Mouse (Mus musculus) monocyte, adult 59 days (primary cell): ENCODE measurements around the gene Actr5. TPM values are rescaled to one million over a fixed set of nuclear protein-coding genes. Genes with fewer than 3 reads are reported as not detected.

Experiments
- total RNA-seq, 2 experiments: library from RNA; stranded (reverse); gene quantifications; one replicate each; pipeline ENCODE4 v1.2.4; 2023

The Actr5 gene
- total RNA-seq = 10 to 100 TPM; 30.8 to 31.0 TPM

DNA sequence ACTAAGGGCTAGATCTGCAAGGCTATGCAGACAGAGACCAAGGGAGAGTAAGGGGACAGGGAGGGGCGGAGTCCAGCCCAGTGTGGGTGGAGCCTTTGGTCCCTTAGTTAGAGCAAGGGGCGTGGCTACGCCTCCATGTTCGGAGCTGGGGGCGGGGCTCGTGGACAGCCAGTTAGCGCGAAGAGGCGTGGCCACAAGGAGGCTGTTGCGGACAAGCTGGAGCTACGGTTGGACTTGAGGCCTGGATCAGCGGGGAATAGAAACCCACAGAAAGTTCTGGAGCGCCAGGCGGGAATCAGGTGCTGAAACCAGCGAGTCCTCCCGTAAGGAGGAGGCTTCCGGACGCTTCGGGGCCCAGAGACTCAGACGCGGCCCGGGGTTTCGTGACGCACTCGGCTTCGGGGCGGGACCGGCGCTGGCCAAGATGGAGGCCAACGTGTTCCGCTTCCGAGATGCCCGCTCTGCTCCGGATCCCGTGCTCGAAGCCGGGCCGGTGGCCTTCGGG lies at the start of gene Actr5:
Actr5 (plus strand) TSS at position 171 of the 505 bp plus-strand sequence.

DNA sequence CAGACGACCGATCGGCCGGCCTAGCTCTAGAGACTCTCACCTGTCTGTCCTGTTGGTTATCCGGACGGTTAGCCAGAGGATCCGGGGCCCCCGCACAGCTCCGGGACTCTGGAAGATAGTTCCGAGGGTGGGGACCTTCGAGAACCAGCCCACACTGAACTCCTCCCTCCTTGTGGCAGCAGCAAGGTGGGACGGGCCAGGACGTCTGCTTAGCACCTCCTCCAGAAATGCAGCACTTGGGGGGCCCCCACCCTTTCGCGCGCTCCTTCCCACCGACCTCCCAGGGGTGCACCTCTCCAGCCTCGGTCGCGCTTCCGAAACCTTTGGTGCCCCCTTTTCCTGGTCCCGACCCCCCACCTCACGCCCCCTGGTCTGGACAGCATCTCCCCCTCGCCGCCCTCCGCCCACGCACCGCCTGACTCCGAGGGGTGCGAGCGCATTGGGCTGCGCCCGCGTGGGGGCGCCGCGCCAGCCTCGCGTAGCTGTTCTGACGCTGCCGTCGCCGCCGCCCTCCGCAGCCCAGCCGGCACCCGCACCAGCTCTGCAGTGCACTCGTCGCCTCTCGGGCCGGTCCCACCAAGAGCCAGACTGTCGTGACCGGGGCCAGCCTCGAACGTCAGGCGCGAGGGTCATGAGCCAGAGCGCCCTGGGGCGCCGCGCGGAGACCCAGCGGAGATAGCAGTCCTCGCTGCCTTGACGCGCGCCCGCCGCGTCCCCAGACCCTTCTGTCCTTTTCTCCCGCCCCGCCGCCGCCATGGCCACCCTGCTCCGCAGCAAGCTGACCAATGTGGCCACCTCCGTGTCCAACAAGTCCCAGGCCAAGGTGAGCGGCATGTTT lies 14.0 kb upstream of the Actr5 start, which contains the start of gene Slc32a1:
Slc32a1 (plus strand) TSS at position 280 of the 838 bp plus-strand sequence.

DNA sequence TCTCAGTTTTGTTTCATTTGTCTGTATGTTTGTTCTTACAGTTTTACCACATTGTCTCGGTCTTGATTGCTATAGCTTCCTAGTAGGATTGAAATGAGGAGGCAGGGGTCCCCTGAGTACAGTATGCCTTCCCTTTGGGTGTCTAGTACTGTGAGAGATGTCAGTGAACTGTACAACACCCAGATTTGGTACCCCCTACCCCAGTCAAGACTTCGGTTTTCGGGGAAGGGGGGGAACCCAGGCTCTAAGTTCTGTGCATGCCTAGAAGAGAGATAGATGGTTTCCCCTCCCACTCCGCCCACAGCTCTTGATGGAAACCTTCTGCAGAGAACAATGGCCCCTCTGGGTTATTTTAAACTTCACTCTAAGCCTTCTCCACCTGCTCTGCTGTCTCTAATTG lies 40.4 kb downstream of the Actr5 start, which contains the start of gene Ppp1r16b:
Ppp1r16b (plus strand) TSS at position 301 of the 400 bp plus-strand sequence.

Other genes with a start within 250 kb of the Actr5 start
- not detected for gene Snhg11, start 249.2 kb upstream of the Actr5 start, total RNA-seq
- gene Ralgapb, start 215.0 kb upstream of the Actr5 start, total RNA-seq = 10 to 100 TPM; 61.3 to 63.8 TPM
- gene Adig, start 122.3 kb upstream of the Actr5 start, total RNA-seq = not detected
- gene Arhgap40, start 112.1 kb upstream of the Actr5 start, total RNA-seq = not detected
- not detected for gene Slc32a1, start 14.1 kb upstream of the Actr5 start, total RNA-seq
- 1 to 10 TPM; 1.5 to 1.6 TPM for gene Ppp1r16b, start 40.5 kb downstream of the Actr5 start, total RNA-seq
- gene Fam83d, start 143.2 kb downstream of the Actr5 start, total RNA-seq = 1 to 10 TPM; 1.6 to 1.7 TPM
- 10 to 100 TPM; 18.9 to 22.8 TPM for gene Dhx35, start 169.9 kb downstream of the Actr5 start, total RNA-seq